Mouse (Mus musculus): ENCODE measurements around the gene Sik3. TPM values are rescaled to one million over a fixed set of nuclear protein-coding genes. Genes with fewer than 3 reads are reported as not detected.

Gene Sik3
- polyA plus RNA-seq, 1 experiment = 29.4 TPM

- no peak for TF ChIP-seq E2F4 (IDR thresholded peaks at IDR 0.05; ENCODE audit: insufficient read depth)
- no peak for TF ChIP-seq REST (IDR thresholded peaks at IDR 0.05; ENCODE audit: insufficient read depth, insufficient read length)
- no peak for TF ChIP-seq POLR2A (IDR thresholded peaks at IDR 0.05; ENCODE audit: insufficient read length, low read depth)
- no peak for TF ChIP-seq CEBPB (IDR thresholded peaks at IDR 0.05; ENCODE audit: insufficient read depth, poor library complexity, severe bottlenecking)
- no peak for TF ChIP-seq MYOD1 (IDR thresholded peaks at IDR 0.05; ENCODE audit: control insufficient read depth in 1 of 3, insufficient read length in 2 of 3, low read depth in 2 of 3)
- TF ChIP-seq TCF12 (IDR thresholded peaks at IDR 0.05; ENCODE audit: insufficient read depth, poor library complexity, severe bottlenecking) = no peak
- no peak for TF ChIP-seq TCF3 (IDR thresholded peaks at IDR 0.05; ENCODE audit: insufficient read length, low read depth)
- TF ChIP-seq POLR2AphosphoS2 (IDR thresholded peaks at IDR 0.05; ENCODE audit: insufficient read length, low read depth) = no peak
- TF ChIP-seq MYOG (IDR thresholded peaks at IDR 0.05; ENCODE audit: control insufficient read depth in 1 of 3, insufficient read depth in 1 of 3, insufficient read length in 2 of 3, low read depth in 2 of 3) = no peak
- no peak for TF ChIP-seq SRF (IDR thresholded peaks at IDR 0.05; ENCODE audit: control insufficient read depth, insufficient read length, low read depth)
- no peak for TF ChIP-seq USF1 (IDR thresholded peaks at IDR 0.05; ENCODE audit: low read depth)
- TF ChIP-seq MAX (IDR thresholded peaks at IDR 0.05; ENCODE audit: low read depth) = no peak
- Histone ChIP-seq H3K4me2 (ENCODE audit: low read depth) (no peak overlapping the region), H3ac (ENCODE audit: control insufficient read depth, insufficient read length) (no peak overlapping the region), H3K27me3 (ENCODE audit: control insufficient read depth, insufficient read depth, insufficient read length) (no peaks in the 10 kb centered on the region), H3K36me3 (ENCODE audit: control insufficient read depth, insufficient read depth) (no peaks in the 10 kb centered on the region), H3K79me2 (ENCODE audit: control insufficient read depth, insufficient read depth) (peaks cover 28% of the 10 kb centered on the region), H3K4me3 (no peak overlapping the region)
Observed at GRCm38 (mm10) chr9:46043626-46044025, 31.0 kb downstream of the Sik3 start.

DNA sequence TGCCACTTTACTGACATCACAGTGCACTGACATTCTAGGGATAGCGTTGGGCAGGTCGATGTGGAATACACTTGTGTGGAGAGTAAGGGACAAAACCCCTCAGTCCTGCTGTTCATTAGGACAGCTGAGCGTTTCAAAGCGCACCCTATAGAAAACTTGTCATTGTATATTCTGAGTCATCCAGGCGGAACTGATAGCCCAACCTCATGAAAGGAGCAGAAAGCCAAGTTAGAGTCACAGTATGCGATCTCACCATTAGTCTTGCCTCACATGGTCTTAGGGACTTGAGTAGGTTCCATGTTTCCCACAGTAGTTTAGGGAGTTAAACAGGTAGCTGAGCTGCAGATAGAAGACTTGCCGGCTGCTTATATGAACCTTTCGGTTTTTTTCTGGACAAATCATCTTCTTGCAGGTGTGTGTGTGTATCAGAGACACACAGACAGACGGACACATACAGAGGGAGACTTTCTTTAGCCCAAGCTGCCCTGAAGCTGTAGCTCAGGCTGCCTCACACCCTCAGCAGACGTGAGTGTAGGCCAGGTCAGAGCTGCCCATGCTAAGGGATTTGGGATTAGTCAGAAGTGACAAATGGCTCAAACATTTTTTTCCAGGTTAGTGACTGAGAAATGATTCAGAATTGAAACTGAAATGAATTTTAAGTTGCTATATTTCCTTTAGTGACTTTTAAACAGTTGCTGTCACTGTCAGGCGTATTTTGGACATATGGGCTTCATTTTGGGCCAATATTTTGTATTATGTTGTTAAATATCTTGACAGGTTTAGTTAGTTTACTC is 34.3 kb downstream of the Sik3 start:
- no peaks in the 10 kb centered on the region for H3K36me3 ChIP-seq (ENCODE audit: control insufficient read depth, insufficient read depth)
- H3K79me2 ChIP-seq (ENCODE audit: control insufficient read depth, insufficient read depth) = peaks cover 32% of the 10 kb centered on the region
- no peak overlapping the region for H3ac ChIP-seq (ENCODE audit: control insufficient read depth, insufficient read length)
- H3K27me3 ChIP-seq (ENCODE audit: control insufficient read depth, insufficient read depth, insufficient read length) = no peaks in the 10 kb centered on the region
- H3K4me2 ChIP-seq (ENCODE audit: low read depth) = no peak overlapping the region
- no peak for TF ChIP-seq POLR2AphosphoS2 (IDR thresholded peaks at IDR 0.05; ENCODE audit: insufficient read length, low read depth)
- TF ChIP-seq TCF12 (IDR thresholded peaks at IDR 0.05; ENCODE audit: insufficient read depth, poor library complexity, severe bottlenecking) = no peak
- no peak for TF ChIP-seq POLR2A (IDR thresholded peaks at IDR 0.05; ENCODE audit: insufficient read length, low read depth)
- no peak overlapping the region for H3K4me3 ChIP-seq

DNA sequence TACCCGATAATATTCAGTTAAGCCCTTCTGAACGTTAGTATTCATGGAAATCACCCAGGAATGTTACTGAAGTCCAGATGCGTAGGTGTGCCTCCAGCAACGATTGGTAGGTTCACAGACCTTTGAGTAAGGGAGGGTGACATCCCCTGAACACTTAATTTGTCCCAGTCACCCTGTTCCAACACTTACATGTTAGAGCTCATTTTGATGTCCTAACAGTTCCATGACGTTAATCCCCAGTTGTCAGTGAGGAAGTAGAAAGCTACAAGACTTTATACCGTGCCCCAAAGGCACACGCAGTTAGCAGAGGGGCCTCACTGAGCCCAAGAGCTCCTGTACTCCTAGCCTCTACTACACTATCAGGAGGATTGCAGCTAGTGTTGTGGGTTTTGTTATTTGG is 36.9 kb downstream of the Sik3 start:
- TF ChIP-seq MYOD1 (IDR thresholded peaks at IDR 0.05; ENCODE audit: control insufficient read depth in 1 of 3, insufficient read length in 2 of 3, low read depth in 2 of 3) (no peak), POLR2AphosphoS2 (IDR thresholded peaks at IDR 0.05; ENCODE audit: insufficient read length, low read depth) (no peak), MAX (IDR thresholded peaks at IDR 0.05; ENCODE audit: low read depth) (no peak), USF1 (IDR thresholded peaks at IDR 0.05; ENCODE audit: low read depth) (no peak), TCF3 (IDR thresholded peaks at IDR 0.05; ENCODE audit: insufficient read length, low read depth) (no peak), MYOG (IDR thresholded peaks at IDR 0.05; ENCODE audit: control insufficient read depth in 1 of 3, insufficient read depth in 1 of 3, insufficient read length in 2 of 3, low read depth in 2 of 3) (no peak), CEBPB (IDR thresholded peaks at IDR 0.05; ENCODE audit: insufficient read depth, poor library complexity, severe bottlenecking) (no peak), E2F4 (IDR thresholded peaks at IDR 0.05; ENCODE audit: insufficient read depth) (no peak), TCF12 (IDR thresholded peaks at IDR 0.05; ENCODE audit: insufficient read depth, poor library complexity, severe bottlenecking) (no peak), REST (IDR thresholded peaks at IDR 0.05; ENCODE audit: insufficient read depth, insufficient read length) (no peak), SRF (IDR thresholded peaks at IDR 0.05; ENCODE audit: control insufficient read depth, insufficient read length, low read depth) (no peak), POLR2A (IDR thresholded peaks at IDR 0.05; ENCODE audit: insufficient read length, low read depth) (no peak)

GRCm38 (mm10) chr9:46050203-46050602 is 37.6 kb downstream of the Sik3 start:
- H3K4me2 ChIP-seq (ENCODE audit: low read depth) = no peak overlapping the region
- no peaks in the 10 kb centered on the region for H3K36me3 ChIP-seq (ENCODE audit: control insufficient read depth, insufficient read depth)
- TF ChIP-seq E2F4 (IDR thresholded peaks at IDR 0.05; ENCODE audit: insufficient read depth) (no peak), TCF3 (IDR thresholded peaks at IDR 0.05; ENCODE audit: insufficient read length, low read depth) (no peak), MYOG (IDR thresholded peaks at IDR 0.05; ENCODE audit: control insufficient read depth in 1 of 3, insufficient read depth in 1 of 3, insufficient read length in 2 of 3, low read depth in 2 of 3) (no peak), POLR2A (IDR thresholded peaks at IDR 0.05; ENCODE audit: insufficient read length, low read depth) (no peak), MYOD1 (IDR thresholded peaks at IDR 0.05; ENCODE audit: control insufficient read depth in 1 of 3, insufficient read length in 2 of 3, low read depth in 2 of 3) (no peak), CEBPB (IDR thresholded peaks at IDR 0.05; ENCODE audit: insufficient read depth, poor library complexity, severe bottlenecking) (no peak), REST (IDR thresholded peaks at IDR 0.05; ENCODE audit: insufficient read depth, insufficient read length) (no peak), USF1 (IDR thresholded peaks at IDR 0.05; ENCODE audit: low read depth) (no peak), TCF12 (IDR thresholded peaks at IDR 0.05; ENCODE audit: insufficient read depth, poor library complexity, severe bottlenecking) (no peak), MAX (IDR thresholded peaks at IDR 0.05; ENCODE audit: low read depth) (no peak), SRF (IDR thresholded peaks at IDR 0.05; ENCODE audit: control insufficient read depth, insufficient read length, low read depth) (no peak), POLR2AphosphoS2 (IDR thresholded peaks at IDR 0.05; ENCODE audit: insufficient read length, low read depth) (no peak)
- H3K79me2 ChIP-seq (ENCODE audit: control insufficient read depth, insufficient read depth) = peaks cover 39% of the 10 kb centered on the region
- H3K4me3 ChIP-seq = no peak overlapping the region
- H3ac ChIP-seq (ENCODE audit: control insufficient read depth, insufficient read length) = no peak overlapping the region
- H3K27me3 ChIP-seq (ENCODE audit: control insufficient read depth, insufficient read depth, insufficient read length) = no peaks in the 10 kb centered on the region

More for the DNA sequence above, 36.9 kb downstream of the Sik3 start:
- Histone ChIP-seq H3K4me2 (ENCODE audit: low read depth) (no peak overlapping the region), H3K27me3 (ENCODE audit: control insufficient read depth, insufficient read depth, insufficient read length) (no peaks in the 10 kb centered on the region), H3K36me3 (ENCODE audit: control insufficient read depth, insufficient read depth) (no peaks in the 10 kb centered on the region), H3K4me3 (no peak overlapping the region), H3K79me2 (ENCODE audit: control insufficient read depth, insufficient read depth) (peaks cover 32% of the 10 kb centered on the region), H3ac (ENCODE audit: control insufficient read depth, insufficient read length) (no peak overlapping the region)
